Mouse (Mus musculus) ES-CJ7 (cell line): ENCODE measurements at regions not wholly inside any gene's neighbourhood (a gene's known extent, or its start where the extent isn't known, plus 50 kb on each side); places are given as distances from the start of the nearest gene placed in this dataset.

Source experiments
- DNase-seq: peaks from one replicate; pipeline ENCODE4 v3.0.0; 2011; ENCODE audit warnings: low read depth, low spot score

- DNase-seq, result no peak
Observed at GRCm38 (mm10) chr5:61240498-61240897, 568.1 kb upstream of the G6pd2 start.

DNA sequence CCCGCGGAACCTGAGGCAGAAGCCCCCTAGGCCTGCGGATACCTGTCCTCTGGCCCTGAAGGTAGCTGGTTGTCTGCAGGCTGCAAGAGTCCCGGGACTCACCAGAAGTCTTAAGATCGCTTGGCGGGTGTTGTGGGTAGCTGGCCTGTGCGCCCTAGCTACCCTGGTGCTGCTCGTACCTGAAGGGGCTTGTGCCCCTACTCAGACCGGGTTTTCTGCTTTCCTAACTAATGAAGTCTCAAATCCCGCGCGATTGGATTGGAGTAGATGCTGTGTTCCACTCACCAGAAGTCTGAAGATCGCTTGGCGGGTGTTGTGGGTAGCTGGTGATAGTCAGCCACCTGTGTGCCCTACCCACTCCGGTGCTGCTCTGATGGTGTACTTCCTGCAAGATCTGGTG, 520.1 kb upstream of the G6pd2 start:
- DNase-seq, result peak; percentile 50

DNA sequence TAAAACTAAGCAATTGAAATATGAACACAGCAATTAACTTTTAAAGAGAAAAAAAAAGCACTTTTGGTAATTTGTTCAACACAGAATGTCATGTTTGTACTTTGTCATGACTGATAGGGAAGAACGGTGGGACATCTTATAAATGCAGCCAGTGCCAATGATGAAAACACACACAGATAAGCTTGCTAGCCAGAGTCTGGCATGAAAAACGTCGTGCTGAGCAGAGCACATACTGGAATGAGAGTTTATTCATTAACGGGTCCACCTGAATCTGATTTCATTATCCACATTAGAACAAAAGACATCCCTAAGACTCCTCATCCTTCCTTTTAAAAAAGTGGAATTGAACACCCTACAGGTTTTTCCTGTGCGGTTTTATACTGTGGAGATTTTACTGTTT, 493.7 kb upstream of the G6pd2 start:
- DNase-seq, result no peak

- DNase-seq, result no peak
Observed at GRCm38 (mm10) chr5:61351372-61351771, 457.2 kb upstream of the G6pd2 start.

DNA sequence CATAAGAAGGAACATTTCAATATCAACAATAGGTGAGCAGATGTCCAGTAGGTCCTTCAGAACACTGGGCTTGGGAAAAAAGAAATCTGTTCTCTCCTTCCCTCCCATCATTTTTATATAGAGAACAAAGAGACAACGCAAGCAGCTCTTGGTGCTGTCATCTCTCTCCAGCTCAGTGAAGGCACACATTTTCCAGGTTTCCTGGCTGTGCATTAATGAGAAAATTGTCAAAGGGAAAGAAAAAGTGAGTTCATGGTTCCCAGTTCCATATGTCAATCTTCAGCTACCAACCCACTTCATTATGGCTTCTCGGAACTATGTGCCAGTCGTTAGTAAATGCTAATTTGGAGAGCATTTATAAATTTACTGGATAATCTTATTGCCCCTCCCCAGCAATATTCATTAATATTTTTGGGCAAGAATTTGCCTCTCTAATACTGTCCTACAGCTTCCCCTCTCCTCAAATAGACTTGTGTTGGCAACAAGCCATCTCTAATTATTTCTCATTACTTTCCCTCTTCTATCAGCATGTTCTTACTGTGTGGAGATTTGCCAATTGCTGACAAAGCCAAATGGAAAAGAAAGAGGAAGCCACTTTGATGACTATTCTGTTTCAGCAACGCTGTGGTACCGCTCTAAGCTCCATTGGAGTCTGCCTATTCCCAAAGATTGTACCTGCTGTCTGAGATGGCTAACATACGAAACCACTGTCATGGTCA, 453.2 kb upstream of the G6pd2 start:
- no peak for DNase-seq

DNA sequence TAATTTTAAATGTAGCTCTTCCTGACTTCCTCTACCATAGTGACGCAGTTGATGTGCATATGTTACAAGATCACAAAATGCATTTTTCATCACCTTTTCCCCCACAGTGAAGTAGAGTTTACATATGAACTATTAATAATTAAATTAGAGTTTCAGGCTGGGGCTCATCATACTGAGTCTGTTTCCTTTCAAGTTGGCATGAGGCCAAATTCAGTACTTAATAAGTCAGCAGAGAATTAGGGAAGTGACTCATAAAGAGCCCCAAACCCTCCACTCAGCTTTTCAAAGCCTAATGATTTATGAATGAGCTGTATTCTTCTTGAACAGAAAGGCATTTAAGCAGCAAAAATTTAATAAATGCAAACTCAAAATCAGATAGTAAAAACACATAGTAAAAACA, 435.7 kb upstream of the G6pd2 start:
- DNase-seq, result no peak

GRCm38 (mm10) chr5:61394977-61395708, 413.5 kb upstream of the G6pd2 start:
- DNase-seq, result no peak
